Mouse (Mus musculus) CD8-positive naive resting alpha-beta T cell, adult 57 days (primary cell): Measurements from ENCODE around the gene B4galnt4. TPM values are rescaled to one million over a fixed set of nuclear protein-coding genes. Genes with fewer than 3 reads are reported as not detected.

Source experiments
- total RNA-seq: library from RNA; stranded (reverse); gene quantifications from one replicate; pipeline ENCODE4 v1.2.4, GENCODE M21; 2023

B4galnt4 gene
- 1.3 TPM for total RNA-seq

GRCm38 (mm10) chr7:141060426-141061242 lies at the start of gene B4galnt4:
Gene B4galnt4 (plus strand): TSS chr7:141061104.

GRCm38 (mm10) chr7:141017824-141018223 lies 43.1 kb upstream of the B4galnt4 start, which contains the start of gene Ifitm6:
Gene Ifitm6 (minus strand): TSS chr7:141017924.

GRCm38 (mm10) chr7:141028831-141029230 lies 32.1 kb upstream of the B4galnt4 start, which contains the start of gene Gm17387:
Gene Gm17387 (plus strand): TSS chr7:141029131.

DNA sequence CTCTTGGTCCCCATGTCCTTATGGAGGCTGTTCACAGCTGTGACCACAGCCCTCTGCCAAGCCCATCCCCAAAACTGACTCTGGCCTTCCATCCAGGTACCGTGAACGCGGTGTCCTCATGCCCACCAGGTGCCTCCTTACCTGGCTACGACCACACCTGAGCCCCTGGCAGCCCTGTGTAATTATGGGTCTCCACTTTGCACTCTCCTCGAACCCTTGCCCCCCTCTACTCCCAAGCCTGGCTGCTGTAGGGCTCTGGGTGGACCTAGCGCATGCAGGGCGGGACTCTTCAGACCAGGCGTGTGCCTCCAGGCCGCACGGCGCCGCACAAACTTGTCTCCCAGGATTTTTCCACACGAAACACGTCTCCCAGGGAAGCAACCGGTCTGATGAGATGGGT lies 16.9 kb downstream of the B4galnt4 start, which contains the start of gene Pkp3:
Gene Pkp3 (plus strand): TSS at position 378 of the 400 bp plus-strand sequence.

GRCm38 (mm10) chr7:141099911-141100691 lies 39.2 kb downstream of the B4galnt4 start, which contains the start of gene Sigirr:
Gene Sigirr (minus strand): TSS chr7:141100572.

DNA sequence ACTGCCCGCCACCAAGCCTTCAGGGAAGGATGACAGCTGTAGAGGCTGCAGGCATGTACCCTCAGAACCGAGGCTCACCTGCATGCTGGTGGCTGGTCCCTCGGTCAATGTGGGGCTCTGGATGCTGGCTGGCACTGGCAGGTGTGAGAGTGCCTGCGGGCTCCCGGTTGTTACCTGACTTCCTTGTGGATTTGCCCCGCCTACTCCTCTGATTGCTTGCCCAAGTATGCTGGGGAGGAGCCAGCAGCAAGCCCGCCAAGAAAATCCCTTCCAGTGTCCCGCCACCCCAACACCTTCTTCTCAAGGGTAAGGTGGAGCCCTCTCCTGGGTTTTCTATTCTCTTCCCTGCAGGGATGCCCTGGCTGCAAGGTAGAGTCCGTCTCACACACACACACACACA lies 56.7 kb downstream of the B4galnt4 start, which contains the start of gene Ano9:
Gene Ano9 (minus strand): TSS at position 171 of the 400 bp plus-strand sequence.

Other genes starting within 250 kb of the B4galnt4 start
- not detected for gene Zfp941, start 238.9 kb upstream of the B4galnt4 start, total RNA-seq
- gene Urah, start 226.1 kb upstream of the B4galnt4 start, total RNA-seq = not detected
- gene Scgb1c1, start 215.6 kb upstream of the B4galnt4 start, total RNA-seq = not detected
- gene Odf3, start 213.3 kb upstream of the B4galnt4 start, total RNA-seq = not detected
- not detected for gene Gm45785, start 204.8 kb upstream of the B4galnt4 start, total RNA-seq
- gene Ric8a, start 204.1 kb upstream of the B4galnt4 start, total RNA-seq = 108 TPM
- 31.9 TPM for gene Bet1l, start 203.5 kb upstream of the B4galnt4 start, total RNA-seq
- 77.9 TPM for gene Psmd13, start 179.1 kb upstream of the B4galnt4 start, total RNA-seq
- gene Sirt3, start 178.8 kb upstream of the B4galnt4 start, total RNA-seq = 8.5 TPM
- not detected for gene Cox8b, start 160.7 kb upstream of the B4galnt4 start, total RNA-seq
- gene Nlrp6, start 140.2 kb upstream of the B4galnt4 start, total RNA-seq = not detected
- 10.4 TPM for gene Pgghg, start 119.7 kb upstream of the B4galnt4 start, total RNA-seq
- not detected for gene Ifitm5, start 110.8 kb upstream of the B4galnt4 start, total RNA-seq
- not detected for gene Gm45717, start 105.2 kb upstream of the B4galnt4 start, total RNA-seq
- 16.1 TPM for gene Ifitm2, start 105.1 kb upstream of the B4galnt4 start, total RNA-seq
- gene Ifitm1, start 93.9 kb upstream of the B4galnt4 start, total RNA-seq = not detected
- 5.0 TPM for gene Ifitm3, start 50.3 kb upstream of the B4galnt4 start, total RNA-seq
- 2.3 TPM for gene Ifitm6, start 43.2 kb upstream of the B4galnt4 start, total RNA-seq
- not detected for gene Gm17387, start 32.0 kb upstream of the B4galnt4 start, total RNA-seq
- gene Pkp3, start 17.1 kb downstream of the B4galnt4 start, total RNA-seq = 37.8 TPM
- 71.6 TPM for gene Sigirr, start 39.5 kb downstream of the B4galnt4 start, total RNA-seq
- not detected for gene Ano9, start 56.7 kb downstream of the B4galnt4 start, total RNA-seq
- gene Ptdss2, start 61.3 kb downstream of the B4galnt4 start, total RNA-seq = 7.1 TPM
- 37.7 TPM for gene Rnh1, start 111.8 kb downstream of the B4galnt4 start, total RNA-seq
- gene Hras, start 132.9 kb downstream of the B4galnt4 start, total RNA-seq = 33.2 TPM
- 4.7 TPM for gene Lrrc56, start 133.1 kb downstream of the B4galnt4 start, total RNA-seq
- 2.5 TPM for gene Lmntd2, start 153.0 kb downstream of the B4galnt4 start, total RNA-seq
- gene Rassf7, start 154.8 kb downstream of the B4galnt4 start, total RNA-seq = 8.1 TPM
- gene Phrf1, start 167.7 kb downstream of the B4galnt4 start, total RNA-seq = 157 TPM
- gene Irf7, start 205.4 kb downstream of the B4galnt4 start, total RNA-seq = 57.4 TPM
- not detected for gene Cdhr5, start 215.7 kb downstream of the B4galnt4 start, total RNA-seq
- gene Sct, start 218.0 kb downstream of the B4galnt4 start, total RNA-seq = not detected
- not detected for gene Drd4, start 230.9 kb downstream of the B4galnt4 start, total RNA-seq